Mouse (Mus musculus) hindbrain, embryonic 10.5 days (tissue): Measurements from ENCODE around the gene Lzic. TPM values are rescaled to one million over a fixed set of nuclear protein-coding genes. Genes with fewer than 3 reads are reported as not detected.

ENCODE experiments used
- DNase-seq: peaks from one replicate; pipeline ENCODE4 v3.0.0-alpha.2; 2017; ENCODE audit warnings: low spot score
- H3K27ac ChIP-seq: fragments of 300-500 bp; sonication (generic); 2 replicates; pipeline ENCODE4 v1.5.1; 2016; ENCODE audit warnings: mild to moderate bottlenecking, moderate library complexity
- H3K27me3 ChIP-seq: fragments of 300-500 bp; sonication (generic); 2 replicates; pipeline ENCODE4 v1.6.1; 2016; ENCODE audit warnings: mild to moderate bottlenecking; ENCODE audit not compliant: poor library complexity, insufficient read depth, severe bottlenecking
- H3K36me3 ChIP-seq: fragments of 300-500 bp; sonication (generic); 2 replicates; pipeline ENCODE4 v1.6.1; 2016; ENCODE audit warnings: mild to moderate bottlenecking, moderate library complexity
- H3K4me1 ChIP-seq: fragments of 300-500 bp; sonication (generic); replicated peaks from 2 replicates; pipeline ENCODE4 v1.6.1; 2016; ENCODE audit warnings: mild to moderate bottlenecking
- H3K4me3 ChIP-seq: fragments of 300-500 bp; sonication (generic); 2 replicates; pipeline ENCODE4 v1.5.1; 2016; ENCODE audit warnings: mild to moderate bottlenecking, moderate library complexity
- H3K9me3 ChIP-seq: fragments of 300-500 bp; sonication (generic); 2 replicates; pipeline ENCODE4 v1.6.1; 2016; ENCODE audit warnings: mild to moderate bottlenecking, moderate library complexity
- WGBS: fragments of 180-500 bp; shearing (Covaris S2); methylation state at CpG from one replicate; pipeline ENCODE4 v1.1.7; 2016; 5-methylcytosine and 5-hydroxymethylcytosine counted together
- polyA plus RNA-seq: library from polyadenylated mRNA; unstranded; fragments of >200 nt; fragmentation: Nextera tagmentation; extraction: Ambion mirVana; gene quantifications from 2 replicates; pipeline ENCODE4 v1.2.1, GENCODE M21; 2016

Lzic gene
- polyA plus RNA-seq, 1 experiment from 2014 or later: 49.0 TPM

DNA sequence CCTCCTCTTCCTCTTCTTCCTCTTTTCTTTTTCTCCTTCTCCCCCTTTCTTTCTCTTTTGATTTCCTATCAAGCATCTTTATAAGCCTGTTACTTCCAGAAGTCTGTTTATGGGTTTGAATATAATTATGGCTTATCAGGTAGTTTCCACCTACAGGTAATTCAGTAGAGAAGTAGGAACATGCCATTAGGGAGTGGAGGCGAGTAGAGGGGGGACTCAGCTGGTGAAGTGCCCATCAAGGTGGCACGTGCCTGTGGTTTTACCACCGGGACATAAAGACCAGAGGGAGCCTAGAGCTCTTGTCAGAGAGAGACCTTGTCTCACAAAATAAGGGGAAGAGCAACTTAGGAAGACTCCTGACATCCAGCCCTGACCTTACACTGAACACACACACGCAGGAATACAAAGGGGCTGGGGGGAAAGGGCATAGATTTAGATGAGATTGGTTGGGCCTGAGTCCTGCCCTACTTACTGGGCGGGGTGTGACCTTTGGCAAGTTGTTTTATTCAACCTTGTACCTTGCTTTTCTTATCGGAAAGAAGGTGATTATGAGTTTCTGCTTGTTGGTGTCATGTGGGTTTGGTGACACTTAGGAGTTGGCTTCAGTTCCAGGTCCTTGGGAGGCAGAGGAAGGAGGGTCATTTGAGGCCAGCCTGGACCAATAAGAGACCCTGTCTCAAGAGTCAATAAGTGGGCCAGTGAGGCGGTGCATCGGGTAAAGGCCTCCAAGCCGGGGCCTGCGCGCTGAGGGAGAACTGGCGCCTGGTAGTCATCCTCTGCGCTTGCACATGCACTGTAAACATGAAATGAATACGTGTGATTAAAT, 4.6 kb downstream of the Lzic start:
- Histone ChIP-seq H3K27me3 (no peaks in the 10 kb centered on the region), H3K36me3 (peaks cover 80% of the 10 kb centered on the region), H3K4me1 (peaks cover 21% of the 10 kb centered on the region), H3K27ac (no peak overlapping the region), H3K4me3 (no peak overlapping the region), H3K9me3 (no peaks in the 10 kb centered on the region)
- DNase-seq: no peak
- 96% methylated on average over 14 of the region's 14 CpGs for WGBS

DNA sequence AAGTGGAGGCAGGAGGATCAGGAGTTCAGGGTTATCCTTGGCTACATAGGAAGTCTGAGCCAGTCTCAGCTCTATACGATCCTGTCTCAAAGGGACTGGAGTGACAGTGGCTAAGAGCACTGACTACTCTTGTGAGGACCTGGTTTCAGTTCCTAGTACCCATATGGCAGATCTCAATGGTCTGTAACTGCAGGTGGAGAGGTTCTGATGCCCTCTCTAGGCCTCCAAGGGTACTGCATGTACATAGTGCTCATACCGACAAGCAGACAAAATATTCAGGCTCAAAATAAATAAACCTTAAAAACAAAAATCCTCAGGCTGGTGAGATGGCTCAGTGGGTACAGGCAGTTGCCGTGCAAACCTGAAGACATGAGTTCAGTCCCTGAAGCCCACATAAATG, 6.1 kb downstream of the Lzic start:
- 97% methylated on average over 3 of the region's 3 CpGs for WGBS
- H3K9me3 ChIP-seq: no peaks in the 10 kb centered on the region

DNA sequence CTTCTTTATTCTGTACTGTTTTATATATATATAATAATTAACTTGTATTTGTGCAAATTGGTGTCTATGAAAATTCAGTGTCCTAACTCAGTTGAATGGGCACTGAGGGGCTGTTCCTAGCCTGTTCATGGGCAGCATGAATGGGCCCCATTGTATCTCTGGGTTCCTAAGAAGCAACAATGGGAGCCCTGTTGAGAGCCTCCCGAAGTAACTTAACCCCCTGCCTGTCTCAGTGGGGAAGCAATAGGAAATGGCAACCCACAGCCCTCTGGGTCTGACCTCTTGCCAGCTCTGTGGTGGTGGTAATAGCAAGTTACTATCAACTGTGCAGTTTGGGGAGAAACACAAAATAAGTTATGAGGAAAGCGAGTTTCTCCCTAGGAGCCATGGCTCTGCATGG, 11.6 kb downstream of the Lzic start:
- H3K36me3 ChIP-seq: peaks cover 92% of the 10 kb centered on the region
- peak; percentile 65 for DNase-seq
- no peaks in the 10 kb centered on the region for H3K9me3 ChIP-seq
- peak overlapping the region; percentile 84 for H3K27ac ChIP-seq
- H3K4me3 ChIP-seq: no peak overlapping the region; the same call in 1 of the 2 replicates
- WGBS: 13% methylated on average over 2 of the region's 2 CpGs
- peaks cover 25% of the 10 kb centered on the region for H3K4me1 ChIP-seq
- no peaks in the 10 kb centered on the region for H3K27me3 ChIP-seq

More for the DNA sequence above, 6.1 kb downstream of the Lzic start:
- H3K27ac ChIP-seq: no peak overlapping the region
- no peak for DNase-seq
- H3K4me1 ChIP-seq: peaks cover 17% of the 10 kb centered on the region
- H3K27me3 ChIP-seq: no peaks in the 10 kb centered on the region
- no peak overlapping the region for H3K4me3 ChIP-seq
- H3K36me3 ChIP-seq: peaks cover 93% of the 10 kb centered on the region

DNA sequence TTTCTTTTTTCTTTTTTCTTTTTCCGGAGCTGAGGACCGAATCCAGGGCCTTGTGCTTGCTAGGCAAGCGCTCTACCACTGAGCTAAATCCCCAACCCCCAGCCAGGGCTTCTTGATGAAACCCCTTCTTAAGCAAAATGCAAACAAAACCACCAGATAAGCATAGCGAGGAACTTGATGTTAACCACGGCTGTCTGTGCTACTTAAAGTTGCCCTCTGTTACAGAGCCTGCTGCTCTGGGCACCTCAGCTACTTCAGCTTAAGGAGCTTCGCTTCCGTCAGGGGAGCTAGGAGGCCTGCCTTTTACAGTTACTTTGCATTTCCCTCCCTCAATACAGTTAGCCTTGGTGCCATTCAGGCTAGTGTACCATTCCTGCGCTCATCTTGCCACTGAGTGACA, 13.9 kb downstream of the Lzic start:
- WGBS: 87% methylated on average over 8 of the region's 8 CpGs
- no peaks in the 10 kb centered on the region for H3K27me3 ChIP-seq
- H3K27ac ChIP-seq: no peak overlapping the region
- no peak overlapping the region for H3K4me3 ChIP-seq
- no peak for DNase-seq
- H3K36me3 ChIP-seq: peaks cover 86% of the 10 kb centered on the region
- no peaks in the 10 kb centered on the region for H3K9me3 ChIP-seq
- H3K4me1 ChIP-seq: peaks cover 25% of the 10 kb centered on the region

DNA sequence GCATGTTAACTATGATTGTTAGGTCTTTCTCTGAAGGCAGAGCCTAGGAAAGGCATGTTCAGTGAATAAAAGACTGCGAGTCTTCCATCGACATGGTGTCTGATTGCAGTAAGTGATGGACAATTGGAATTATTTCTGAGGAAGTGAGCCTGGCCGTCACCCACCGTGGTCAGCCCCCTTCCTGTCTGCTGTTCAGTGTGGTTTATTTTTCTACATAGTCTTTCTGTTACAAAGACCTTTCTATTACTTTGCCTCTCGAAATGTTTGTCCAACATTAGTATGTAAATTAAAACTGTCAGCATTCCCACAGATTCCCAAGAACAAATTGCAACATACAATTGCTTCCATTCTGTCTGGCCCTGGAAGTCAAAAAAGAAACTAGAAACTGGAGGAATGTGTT, 14.8 kb downstream of the Lzic start:
- Histone ChIP-seq H3K4me1 (peaks cover 28% of the 10 kb centered on the region), H3K36me3 (peaks cover 78% of the 10 kb centered on the region), H3K27ac (no peak overlapping the region), H3K4me3 (no peak overlapping the region), H3K9me3 (no peaks in the 10 kb centered on the region), H3K27me3 (no peaks in the 10 kb centered on the region)
- 88% methylated on average over 5 of the region's 5 CpGs for WGBS
- no peak for DNase-seq

DNA sequence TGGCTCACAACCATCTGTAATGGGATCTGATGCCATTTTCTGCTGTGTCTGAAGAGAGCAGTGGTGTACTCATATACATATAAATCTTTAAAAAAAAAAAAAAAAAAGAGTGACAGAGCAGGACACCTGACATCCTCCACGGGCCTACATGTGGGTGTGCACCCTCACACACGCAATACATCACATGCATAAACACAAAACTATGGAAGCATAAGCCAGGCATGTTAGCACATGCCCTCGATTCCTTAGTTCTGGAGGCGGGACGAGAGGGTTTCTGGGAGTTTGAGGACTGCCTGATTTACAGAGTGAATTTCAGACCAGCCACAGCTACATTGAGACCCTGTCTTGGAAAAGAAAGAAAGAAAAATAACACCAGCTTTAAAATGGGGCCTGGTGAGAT, 19.3 kb downstream of the Lzic start:
- H3K4me1 ChIP-seq: peaks cover 8% of the 10 kb centered on the region; the same call in 1 of the 2 replicates
- 85% methylated on average over 5 of the region's 5 CpGs for WGBS
- 0 out of 2 replicates have a peak, but pooled peaks cover 3% of the 10 kb centered on the region for H3K9me3 ChIP-seq
- H3K27ac ChIP-seq: peak overlapping the region; percentile 2; the same call in 1 of the 2 replicates
- DNase-seq: no peak
- H3K27me3 ChIP-seq: no peaks in the 10 kb centered on the region
- no peak overlapping the region for H3K4me3 ChIP-seq
- H3K36me3 ChIP-seq: peaks cover 38% of the 10 kb centered on the region

DNA sequence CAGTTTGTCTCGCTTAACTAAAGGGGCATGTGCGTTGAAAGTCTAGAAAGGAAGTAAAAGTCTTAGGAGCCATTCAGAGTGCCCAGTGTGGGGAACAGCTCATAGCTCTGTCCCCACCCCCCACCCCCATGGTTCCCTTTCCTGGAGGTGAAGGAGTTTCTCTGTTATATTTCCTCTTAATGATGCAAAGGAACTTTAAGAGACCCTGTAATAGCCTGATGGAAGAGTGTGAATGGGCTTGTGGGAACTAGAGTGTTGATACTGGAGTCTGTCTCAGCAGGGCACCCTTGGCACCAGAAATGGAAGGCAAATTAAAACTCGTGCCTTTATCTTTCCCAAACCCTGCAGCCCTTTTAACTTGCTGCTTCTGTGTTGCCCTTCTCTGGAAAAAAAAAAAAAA, 19.8 kb downstream of the Lzic start:
- DNase-seq: no peak
- Histone ChIP-seq H3K4me3 (no peak overlapping the region), H3K4me1 (peaks cover 8% of the 10 kb centered on the region; the same call in 1 of the 2 replicates), H3K9me3 (0 out of 2 replicates have a peak, but pooled peaks cover 3% of the 10 kb centered on the region), H3K36me3 (peaks cover 33% of the 10 kb centered on the region), H3K27ac (peak overlapping the region; percentile 2; the same call in 1 of the 2 replicates), H3K27me3 (no peaks in the 10 kb centered on the region)
- 38% methylated on average over 3 of the region's 3 CpGs for whole genome bisulfite sequencing

DNA sequence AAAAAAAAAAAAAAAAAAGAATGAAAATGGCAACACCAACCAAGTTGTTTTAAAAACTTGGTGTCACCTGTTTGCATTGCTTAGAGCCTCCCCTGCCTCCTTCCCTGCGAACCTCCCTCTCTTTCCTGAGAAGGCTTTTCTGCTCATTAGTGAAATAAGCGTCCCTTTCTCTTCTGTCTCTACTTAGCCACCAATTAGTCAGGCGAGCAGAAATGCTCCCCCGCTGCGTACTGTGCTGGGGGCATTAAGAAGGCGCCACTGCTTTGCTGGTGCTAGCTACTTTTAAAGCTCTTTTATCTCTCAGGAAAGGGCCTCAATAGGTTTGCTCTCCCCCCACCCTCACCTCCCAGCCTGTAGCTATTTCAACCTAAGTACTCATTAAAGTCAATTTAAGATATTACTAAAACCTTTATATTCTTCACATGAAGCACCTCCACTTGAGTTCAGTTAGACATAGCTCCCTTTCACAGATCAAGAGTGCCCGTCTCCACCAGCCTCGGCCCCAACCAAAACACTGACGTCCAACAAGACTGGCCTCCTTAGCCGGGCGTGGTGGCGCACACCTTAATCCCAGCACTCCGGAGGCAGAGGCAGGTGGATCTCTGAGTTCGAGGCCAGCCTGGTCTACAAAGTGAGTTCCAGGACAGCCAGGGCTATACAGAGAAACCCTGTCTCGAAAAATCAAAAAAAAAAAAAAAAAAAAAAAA, 20.4 kb downstream of the Lzic start:
- Histone ChIP-seq H3K36me3 (peaks cover 28% of the 10 kb centered on the region), H3K9me3 (0 out of 2 replicates have a peak, but pooled peaks cover 3% of the 10 kb centered on the region), H3K4me1 (peaks cover 8% of the 10 kb centered on the region; the same call in 1 of the 2 replicates), H3K27ac (no peak overlapping the region), H3K4me3 (no peak overlapping the region), H3K27me3 (no peaks in the 10 kb centered on the region)
- WGBS: 66% methylated on average over 15 of the region's 15 CpGs
- DNase-seq: no peak

DNA sequence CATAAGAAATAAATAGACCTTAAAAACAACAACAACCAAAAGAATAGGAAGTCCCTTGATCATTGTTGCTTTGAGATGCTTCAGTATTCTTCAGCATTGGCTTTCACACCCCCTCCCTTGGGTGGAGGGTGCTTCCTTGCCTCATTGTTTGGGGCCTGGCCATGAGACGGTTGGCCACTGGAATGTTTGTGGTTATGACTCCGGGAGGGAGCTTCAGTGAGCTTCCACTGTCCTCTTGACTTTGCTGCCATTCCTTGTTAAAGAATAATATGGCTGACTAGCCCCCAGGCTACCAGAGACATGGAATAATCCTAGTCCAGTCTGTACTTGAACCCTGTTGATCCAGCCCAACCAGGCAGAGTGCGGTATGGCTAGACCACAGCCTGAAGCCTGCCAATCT, 21.9 kb downstream of the Lzic start:
- Histone ChIP-seq H3K4me1 (peaks cover 8% of the 10 kb centered on the region; the same call in 1 of the 2 replicates), H3K9me3 (0 out of 2 replicates have a peak, but pooled peaks cover 3% of the 10 kb centered on the region), H3K27me3 (no peaks in the 10 kb centered on the region), H3K27ac (no peak overlapping the region), H3K36me3 (peaks cover 15% of the 10 kb centered on the region), H3K4me3 (no peak overlapping the region)
- DNase-seq: no peak
- WGBS: 78% methylated on average over 3 of the region's 3 CpGs

DNA sequence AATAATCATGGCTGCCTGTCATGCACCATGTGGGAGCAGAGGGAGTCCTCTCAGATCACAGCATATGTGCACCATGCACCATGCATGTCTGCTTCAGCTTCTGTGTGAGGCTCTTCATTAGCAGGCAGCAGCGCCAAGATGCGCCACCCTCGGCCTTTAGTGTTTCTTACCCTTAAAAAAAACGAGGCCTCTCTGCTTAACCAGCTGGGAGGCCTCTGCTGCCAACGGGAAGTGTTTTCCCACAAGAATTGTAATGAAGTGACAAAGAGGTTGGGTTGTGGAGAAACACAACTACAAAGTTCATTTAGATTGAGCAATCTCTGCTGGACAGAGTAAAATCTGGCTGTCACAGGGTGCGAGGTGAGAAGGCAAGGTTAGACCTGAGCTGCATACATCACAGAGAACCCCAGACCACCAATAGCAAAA, 26.2 kb downstream of the Lzic start:
- Histone ChIP-seq H3K27ac (no peak overlapping the region), H3K9me3 (0 out of 2 replicates have a peak, but pooled peaks cover 3% of the 10 kb centered on the region), H3K27me3 (no peaks in the 10 kb centered on the region), H3K4me1 (no peaks in the 10 kb centered on the region), H3K36me3 (no peaks in the 10 kb centered on the region), H3K4me3 (no peak overlapping the region)
- 61% methylated on average over 6 of the region's 6 CpGs for WGBS
- DNase-seq: no peak

DNA sequence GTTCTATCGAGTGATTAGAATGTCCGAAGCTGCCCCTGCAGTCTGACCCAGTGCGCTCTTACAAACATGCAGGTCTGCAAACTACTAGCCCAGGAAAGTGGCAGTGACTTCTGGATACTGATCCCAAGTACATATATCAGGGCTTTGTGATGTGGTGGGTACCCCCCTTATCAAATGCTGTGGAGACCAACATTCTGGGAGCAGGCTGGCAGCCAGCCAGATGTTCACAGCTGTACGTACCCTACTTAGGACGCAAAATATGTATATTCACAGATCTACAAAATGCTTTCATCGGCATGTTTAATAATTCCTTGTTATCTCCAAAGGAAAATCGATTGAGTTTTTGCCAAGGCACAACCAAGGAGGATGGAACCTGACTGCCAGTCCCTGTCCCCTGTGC, 27.0 kb downstream of the Lzic start:
- Histone ChIP-seq H3K27me3 (no peaks in the 10 kb centered on the region), H3K9me3 (0 out of 2 replicates have a peak, but pooled peaks cover 3% of the 10 kb centered on the region), H3K4me3 (no peak overlapping the region), H3K36me3 (no peaks in the 10 kb centered on the region), H3K27ac (no peak overlapping the region), H3K4me1 (no peaks in the 10 kb centered on the region)
- no peak for DNase-seq
- 92% methylated on average over 7 of the region's 7 CpGs for WGBS

DNA sequence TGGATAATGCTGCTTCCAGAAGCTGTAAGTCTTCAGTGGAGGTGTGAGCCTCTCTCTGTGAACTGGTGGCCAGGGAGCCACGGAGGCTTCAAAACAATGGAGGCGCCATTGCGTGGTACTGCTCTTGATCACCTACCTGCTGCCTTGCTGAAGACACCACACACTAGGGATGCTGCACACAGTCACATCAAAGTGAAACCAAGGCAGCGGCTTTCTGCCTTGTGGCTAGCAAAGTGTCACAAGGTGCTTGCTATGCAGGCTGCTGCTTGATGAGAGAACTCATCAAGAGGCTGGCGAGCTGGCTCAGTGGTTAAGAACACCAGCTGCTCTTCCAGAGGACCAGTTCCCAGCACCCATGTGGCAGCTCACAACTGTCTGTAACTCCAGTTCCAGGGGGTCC, 30.7 kb downstream of the Lzic start:
- Histone ChIP-seq H3K27ac (no peak overlapping the region), H3K27me3 (no peaks in the 10 kb centered on the region), H3K4me3 (no peak overlapping the region), H3K4me1 (peaks cover 30% of the 10 kb centered on the region), H3K36me3 (no peaks in the 10 kb centered on the region), H3K9me3 (no peaks in the 10 kb centered on the region)
- WGBS: 88% methylated on average over 5 of the region's 5 CpGs
- no peak for DNase-seq

DNA sequence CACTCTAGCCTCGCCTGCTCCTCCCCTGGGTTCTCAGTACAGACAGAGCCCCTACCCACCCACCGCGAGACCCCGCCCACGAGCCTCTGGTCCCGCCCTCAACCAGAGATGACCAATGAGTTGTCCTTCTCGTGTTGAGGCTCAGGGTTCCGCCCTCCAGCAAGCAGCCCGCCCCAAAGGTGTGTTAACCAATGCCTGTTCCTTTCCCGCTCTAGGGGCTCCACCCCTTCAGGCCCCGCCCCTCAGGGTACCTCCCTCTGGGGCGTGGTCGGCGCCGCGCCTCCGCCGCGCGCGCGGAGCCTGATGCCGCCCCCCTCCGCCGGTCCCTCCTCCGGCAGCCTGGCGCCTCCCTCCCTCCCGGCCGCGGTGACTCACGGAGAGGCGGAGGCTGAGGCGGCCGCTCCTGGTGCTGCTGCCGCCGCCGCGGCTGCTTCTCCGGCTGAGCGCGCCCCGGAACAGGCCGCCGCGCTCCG, 32.9 kb downstream of the Lzic start, which contains the start of gene Ctnnbip1:
TSS of gene Ctnnbip1 (plus strand) at position 369 of the 473 bp plus-strand sequence.
- H3K36me3 ChIP-seq: no peaks in the 10 kb centered on the region
- H3K27ac ChIP-seq: peak within 1 kb of the TSS; percentile 92
- peak within 1 kb of the TSS; percentile 84 for H3K4me3 ChIP-seq
- DNase-seq: peak; percentile 98
- peaks cover 40% of the 10 kb centered on the region for H3K4me1 ChIP-seq
- H3K9me3 ChIP-seq: no peaks in the 10 kb centered on the region
- WGBS: under 1% methylated on average over 45 of the region's 46 CpGs
- H3K27me3 ChIP-seq: no peaks in the 10 kb centered on the region
